ENCODE assay signal across 24 mouse cellular contexts in the genomic region with DNA sequence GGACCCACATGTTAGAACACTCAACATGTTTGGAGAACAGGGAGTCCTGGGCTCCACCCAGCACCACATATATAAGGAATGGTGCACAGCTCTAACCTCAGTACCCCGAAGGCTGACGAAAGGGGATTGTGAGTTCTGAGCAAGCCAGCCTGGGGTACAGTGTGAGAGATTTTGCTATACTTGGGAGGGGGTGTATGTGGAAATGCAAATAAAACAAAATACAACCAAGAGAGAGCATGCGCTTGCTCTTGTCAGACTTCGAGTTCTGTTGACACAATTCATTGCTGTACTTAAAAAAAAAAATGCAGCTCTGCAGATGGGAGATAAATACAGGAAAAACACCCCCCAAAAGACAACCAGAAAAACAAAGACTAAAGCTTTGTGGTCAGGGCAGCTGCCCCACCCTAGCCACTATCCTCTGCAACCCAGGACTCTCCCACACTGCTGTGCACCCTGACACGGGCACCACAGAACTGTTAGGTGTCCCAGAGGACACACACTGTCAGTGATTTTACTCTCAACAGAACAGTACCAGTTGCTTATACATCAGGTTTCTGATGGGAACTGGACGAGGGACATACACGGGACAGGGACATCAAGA. TPM values are rescaled to one million over a fixed set of nuclear protein-coding genes. Genes with fewer than 3 reads are reported as not detected.
DNase-seq lines count a peak whose midpoint lies in the region; ATAC-seq and TF ChIP-seq lines count a peak whose summit lies in the region.
"Had no signal": no experiment of that assay in that cellular context is flagged by ENCODE, and none has a peak within 500 bp of the region (broad histone marks: within the 10 kb centered on the region; RNA-seq: fewer than 3 reads in every experiment).

No protein-coding gene starts in this region.

- no peak for TF ChIP-seq CTCF in CH12.LX (conservative IDR thresholded peaks at IDR 0.05 in 1 of 2, IDR thresholded peaks at IDR 0.05 in 1 of 2; ENCODE audit: low read depth in 2 of 2, low read length in 2 of 2)

- no peak for TF ChIP-seq POLR2A in CH12.LX (IDR thresholded peaks at IDR 0.05; ENCODE audit: low read depth, low read length)
- TF ChIP-seq POLR2A in myocyte (IDR thresholded peaks at IDR 0.05; ENCODE audit: insufficient read length, low read depth): no peak

- in situ Hi-C loops in CH12.LX (cut with MboI; ENCODE audit: low pct_ligation_motif_present, low pct_unique_long_range_greater_than_20kb, low sequenced_read_pairs): no loop called here

- ATAC-seq in embryonic facial prominence, embryonic 14.5 days (ENCODE audit: low read depth): no peak
- ATAC-seq: forebrain, embryonic 15.5 days; midbrain, embryonic 16.5 days had no signal

- 85% methylated on average over 7 of the region's 7 CpGs for WGBS in embryonic facial prominence, embryonic 14.5 days
- 89% methylated on average over 7 of the region's 7 CpGs for WGBS in embryonic facial prominence, embryonic 10.5 days

- intact Hi-C loops in left cerebral cortex, postnatal 14 days (cut with DNase I): no loop called here

- no peak overlapping the region for H3ac ChIP-seq in myocyte (ENCODE audit: control insufficient read depth, insufficient read length)

- H3K9ac ChIP-seq in embryonic facial prominence, embryonic 14.5 days (ENCODE audit: low read depth, low read length): no peak overlapping the region
- no peak overlapping the region for H3K9ac ChIP-seq in CH12.LX (ENCODE audit: insufficient read depth, low read depth)
- H3K9ac ChIP-seq: forebrain, embryonic 15.5 days; heart, embryonic 12.5 days; kidney, embryonic 15.5 days; liver, embryonic 15.5 days; stomach, embryonic 15.5 days had no signal

- no peaks in the 10 kb centered on the region for H3K4me1 ChIP-seq in embryonic facial prominence, embryonic 14.5 days (ENCODE audit: control insufficient read depth, insufficient read depth, low read length)
- H3K4me1 ChIP-seq in embryonic facial prominence, embryonic 10.5 days: no peaks in the 10 kb centered on the region
- peaks cover 5 to 82% of the 10 kb centered on the region in 2 experiments for H3K4me1 ChIP-seq in CH12.LX (ENCODE audit: control insufficient read depth in 1 of 2, insufficient read depth in 2 of 2)
- H3K4me1 ChIP-seq: forebrain, embryonic 15.5 days; stomach, embryonic 15.5 days had no signal

- peak overlapping the region; percentile 34; the same call in 1 of the 2 replicates for H3K27ac ChIP-seq in embryonic facial prominence, embryonic 14.5 days (replicated peaks; ENCODE audit: low read depth, low read length)
- H3K27ac ChIP-seq in embryonic facial prominence, embryonic 10.5 days (replicated peaks): no peak overlapping the region
- H3K27ac ChIP-seq in CH12.LX (ENCODE audit: insufficient read depth, low read depth): no peak overlapping the region
- H3K27ac ChIP-seq: forebrain, embryonic 15.5 days; kidney, embryonic 15.5 days; liver, embryonic 15.5 days; stomach, embryonic 15.5 days had no signal

- H3K79me2 ChIP-seq in CH12.LX (replicated peaks; ENCODE audit: control insufficient read depth, extremely low read depth, insufficient read depth, poor library complexity, severe bottlenecking) (no peaks in the 10 kb centered on the region), myocyte (ENCODE audit: control insufficient read depth, insufficient read depth) (no peaks in the 10 kb centered on the region)

- no peaks in the 10 kb centered on the region for H3K27me3 ChIP-seq in embryonic facial prominence, embryonic 14.5 days (replicated peaks; ENCODE audit: control insufficient read depth, insufficient read depth, low read length)
- no peaks in the 10 kb centered on the region for H3K27me3 ChIP-seq in embryonic facial prominence, embryonic 10.5 days (replicated peaks; ENCODE audit: low read depth, poor library complexity, severe bottlenecking)
- H3K27me3 ChIP-seq in CH12.LX (replicated peaks): no peaks in the 10 kb centered on the region
- H3K27me3 ChIP-seq in myocyte (ENCODE audit: control insufficient read depth, insufficient read depth, insufficient read length): no peaks in the 10 kb centered on the region
- H3K27me3 ChIP-seq: forebrain, embryonic 15.5 days; heart, embryonic 12.5 days; kidney, embryonic 15.5 days; liver, embryonic 15.5 days; stomach, embryonic 15.5 days had no signal

- no peaks in the 10 kb centered on the region for H3K9me3 ChIP-seq in embryonic facial prominence, embryonic 14.5 days (ENCODE audit: control insufficient read depth, low read length)
- no peaks in the 10 kb centered on the region for H3K9me3 ChIP-seq in embryonic facial prominence, embryonic 10.5 days
- no peaks in the 10 kb centered on the region for H3K9me3 ChIP-seq in CH12.LX (replicated peaks; ENCODE audit: low read length)
- H3K9me3 ChIP-seq: forebrain, embryonic 15.5 days; heart, embryonic 12.5 days; kidney, embryonic 15.5 days; liver, embryonic 15.5 days; stomach, embryonic 15.5 days had no signal

- dilution Hi-C loops in CH12.LX (cut with MboI; ENCODE audit: extremely low pct_ligation_motif_present, extremely low pct_unique_long_range_greater_than_20kb, low sequenced_read_pairs): no loop called here

- no peak for TF ChIP-seq RAD21 in CH12.LX (IDR thresholded peaks at IDR 0.05; ENCODE audit: low read depth, low read length)

- H3K4me2 ChIP-seq in embryonic facial prominence, embryonic 14.5 days (ENCODE audit: low read depth, low read length): no peak overlapping the region
- peak overlapping the region; percentile 12; the same call in 1 of the 2 replicates for H3K4me2 ChIP-seq in CH12.LX (ENCODE audit: insufficient read depth, low read depth, poor library complexity, severe bottlenecking)
- peak overlapping the region; percentile 58 for H3K4me2 ChIP-seq in myocyte (ENCODE audit: low read depth)
- H3K4me2 ChIP-seq: forebrain, embryonic 15.5 days; heart, embryonic 12.5 days; kidney, embryonic 15.5 days; liver, embryonic 15.5 days; stomach, embryonic 15.5 days had no signal

- DNase-seq in embryonic facial prominence, embryonic 14.5 days (ENCODE audit: low spot score): no peak
- DNase-seq in embryonic facial prominence, embryonic 10.5 days (ENCODE audit: low spot score): no peak
- peak; percentile 23 for DNase-seq in lung, postnatal 10 days
- no peak for DNase-seq in lung, postnatal 14 days
- DNase-seq in CH12.LX (ENCODE audit: extremely low read depth): no peak
- no peak for DNase-seq in left cerebral cortex, postnatal 14 days (ENCODE audit: low spot score in 2 of 2)
- no peak for DNase-seq in embryo, embryonic 11 days
- DNase-seq: adrenal gland, postnatal 10 days; cerebellum, adult 2 months; cerebellum, postnatal 36 days; gastrocnemius, postnatal 14 days; heart, postnatal 10 days; kidney, adult 11 months; kidney, postnatal 36 days; layer of hippocampus, postnatal 36 days; right cerebral cortex, postnatal 14 days had no signal

- H3K36me3 ChIP-seq in embryonic facial prominence, embryonic 14.5 days (ENCODE audit: control insufficient read depth, insufficient read depth, low read length): peaks cover 58% of the 10 kb centered on the region
- H3K36me3 ChIP-seq in embryonic facial prominence, embryonic 10.5 days (replicated peaks): peaks cover 75% of the 10 kb centered on the region
- H3K36me3 ChIP-seq in CH12.LX (replicated peaks in 1 of 2; ENCODE audit: control insufficient read depth in 1 of 2, insufficient read depth in 1 of 2, low read length in 1 of 2) (peaks cover 12 to 67% of the 10 kb centered on the region in 2 experiments), myocyte (ENCODE audit: control insufficient read depth, insufficient read depth) (no peaks in the 10 kb centered on the region)

- no peak for TF ChIP-seq EP300 in CH12.LX (IDR thresholded peaks at IDR 0.05; ENCODE audit: low read length)

- no peak overlapping the region for H3K4me3 ChIP-seq in embryonic facial prominence, embryonic 14.5 days (ENCODE audit: low read depth, low read length)
- H3K4me3 ChIP-seq in embryonic facial prominence, embryonic 10.5 days: no peak overlapping the region
- H3K4me3 ChIP-seq in CH12.LX (replicated peaks in 1 of 3; ENCODE audit: low read depth in 2 of 3, low read length in 2 of 3, poor library complexity in 1 of 3): no peak overlapping the region
- no peak overlapping the region for H3K4me3 ChIP-seq in myocyte
- H3K4me3 ChIP-seq: forebrain, embryonic 15.5 days; heart, embryonic 12.5 days; kidney, embryonic 15.5 days; liver, embryonic 15.5 days; stomach, embryonic 15.5 days had no signal

TF ChIP-seq in CH12.LX, 34 proteins besides CTCF, POLR2A, EP300 and RAD21:
- no peak for TF ChIP-seq ETS1 (conservative IDR thresholded peaks at IDR 0.05; ENCODE audit: low read depth, low read length)
TF ChIP-seq in CH12.LX: peak in this region for 0.

TF ChIP-seq in myocyte, 11 proteins besides CTCF, POLR2A, EP300 and RAD21:
- peak in 1 of 3 experiments; percentile 30 for TF ChIP-seq MYOG (IDR thresholded peaks at IDR 0.05; ENCODE audit: control insufficient read depth in 1 of 3, insufficient read depth in 1 of 3, insufficient read length in 2 of 3, low read depth in 2 of 3)
- TF ChIP-seq POLR2AphosphoS2 (IDR thresholded peaks at IDR 0.05; ENCODE audit: insufficient read length, low read depth): no peak
- TF ChIP-seq TCF3 (IDR thresholded peaks at IDR 0.05; ENCODE audit: insufficient read length, low read depth): no peak
- TF ChIP-seq TCF12 (IDR thresholded peaks at IDR 0.05; ENCODE audit: insufficient read depth, poor library complexity, severe bottlenecking): no peak
- no peak for TF ChIP-seq SRF (IDR thresholded peaks at IDR 0.05; ENCODE audit: control insufficient read depth, insufficient read length, low read depth)
- peak in 1 of 3 experiments; percentile 50 for TF ChIP-seq MYOD1 (IDR thresholded peaks at IDR 0.05; ENCODE audit: control insufficient read depth in 1 of 3, insufficient read length in 2 of 3, low read depth in 2 of 3)

RNA-seq across cellular contexts. Expression of a gene that starts 32.7 kb away (rescaled TPM):
- 19.9 and 22.1 TPM in 2 replicates for polyA plus RNA-seq in embryonic facial prominence, embryonic 14.5 days (2014; fragmentation: Nextera tagmentation; extraction: Ambion mirVana)
- 3.1 and 3.7 TPM in 2 replicates for polyA plus RNA-seq in embryonic facial prominence, embryonic 10.5 days (2016; fragmentation: Nextera tagmentation; extraction: Ambion mirVana)
- total RNA-seq in CH12.LX (2012; rRNA removed): not detected in 2 replicates
- total RNA-seq in CH12.LX (2014; rRNA removed): 0.12 and 0.16 TPM in 2 replicates
- polyA plus RNA-seq in CH12.LX (2012; ENCODE audit: insufficient read length, low read depth): 0.74 and 1.4 TPM in 2 replicates
- 9.8 TPM for polyA plus RNA-seq in myocyte (2012; fragmentation: generic; extraction: Trizol)
- total RNA-seq in left cerebral cortex, postnatal 14 days (2021): 10 to 100 TPM; 16.6 to 21.2 TPM
- total RNA-seq: MEL had no signal

RNA-seq across cellular contexts. Expression of a gene that starts 46.4 kb away (rescaled TPM):
- polyA plus RNA-seq in embryonic facial prominence, embryonic 14.5 days (2014; fragmentation: Nextera tagmentation; extraction: Ambion mirVana): 23.1 and 26.5 TPM in 2 replicates
- 31.3 and 36.9 TPM in 2 replicates for polyA plus RNA-seq in embryonic facial prominence, embryonic 10.5 days (2016; fragmentation: Nextera tagmentation; extraction: Ambion mirVana)
- total RNA-seq in CH12.LX (2012; rRNA removed) (16.4 and 18.3 TPM in 2 replicates), CH12.LX (2014; rRNA removed) (76.4 and 77.7 TPM in 2 replicates)
- polyA plus RNA-seq in CH12.LX (2012; ENCODE audit: insufficient read length, low read depth) (125 and 176 TPM in 2 replicates), myocyte (2012; fragmentation: generic; extraction: Trizol) (63.4 TPM)
- 1 to 10 TPM; 5.1 to 8.7 TPM for total RNA-seq in left cerebral cortex, postnatal 14 days (2021)
